Mouse (Mus musculus): Measurements from ENCODE around the gene Eps15l1. TPM values are rescaled to one million over a fixed set of nuclear protein-coding genes. Genes with fewer than 3 reads are reported as not detected.

Gene Eps15l1
- total and polyA plus RNA-seq, 3 experiments: 19.1 to 40.8 TPM; not detected in 1

DNA sequence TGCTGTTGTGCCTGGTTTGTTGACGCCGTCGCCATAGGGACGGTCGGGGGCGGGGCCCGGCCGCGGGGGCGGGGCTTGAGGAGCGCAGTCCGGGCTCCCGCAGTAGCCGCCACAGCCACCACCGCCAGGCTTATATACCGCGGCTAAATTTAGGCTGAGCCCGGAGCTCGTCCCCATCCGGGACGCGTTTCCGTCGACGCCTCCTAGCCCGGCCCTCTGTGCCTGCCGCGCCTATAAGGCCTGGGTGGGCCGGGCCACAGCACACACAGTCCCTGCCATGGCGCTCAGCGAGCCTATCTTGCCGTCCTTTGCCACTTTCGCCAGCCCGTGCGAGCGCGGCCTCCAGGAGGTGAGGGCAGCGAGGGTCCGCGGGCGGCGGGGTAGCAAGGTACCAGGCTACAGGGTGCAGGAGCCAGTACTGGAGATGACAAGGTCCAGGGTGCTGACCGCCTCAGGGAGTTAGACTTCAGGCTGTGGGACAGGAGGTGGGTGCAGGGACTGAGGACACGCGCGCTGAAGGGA is 102.4 kb downstream of the Eps15l1 start, which contains the start of gene Klf2:
Gene Klf2 (plus strand): TSS at position 233 of the 522 bp plus-strand sequence.
- H3K79me2 ChIP-seq (ENCODE audit: control insufficient read depth, insufficient read depth, low read length, poor library complexity): no peaks in the 10 kb centered on the region
- no peak within 1 kb of the TSS for H3K27ac ChIP-seq (ENCODE audit: control insufficient read depth, low read depth, low read length)
- DNase-seq (ENCODE audit: low read depth, low spot score): no peak
- no peak for TF ChIP-seq EP300 (IDR thresholded peaks at IDR 0.05; ENCODE audit: low read depth in 1 of 2, low read length in 2 of 2)
- no peak for TF ChIP-seq MEF2A (IDR thresholded peaks at IDR 0.05; ENCODE audit: extremely low read depth, insufficient replicate concordance, low read depth, low read length, poor library complexity, severe bottlenecking)
- no peak for TF ChIP-seq POLR2AphosphoS2 (IDR thresholded peaks at IDR 0.05; ENCODE audit: low read length)
- no peak for TF ChIP-seq CHD2 (IDR thresholded peaks at IDR 0.05; ENCODE audit: low read length)
- TF ChIP-seq E2F4 (IDR thresholded peaks at IDR 0.05; ENCODE audit: borderline replicate concordance, low read depth, low read length): no peak
- TF ChIP-seq TAL1 (IDR thresholded peaks at IDR 0.05; ENCODE audit: low read length): no peak
- TF ChIP-seq KAT2A (conservative IDR thresholded peaks at IDR 0.05; ENCODE audit: low read depth, low read length): no peak
- TF ChIP-seq ZKSCAN1 (IDR thresholded peaks at IDR 0.05; ENCODE audit: low read depth, low read length): no peak
- no peak for TF ChIP-seq ZNF384 (IDR thresholded peaks at IDR 0.05; ENCODE audit: low read depth, low read length)
- TF ChIP-seq POLR2AphosphoS5 (IDR thresholded peaks at IDR 0.05; ENCODE audit: borderline replicate concordance, low read depth, low read length): no peak
- TF ChIP-seq SMC3 (IDR thresholded peaks at IDR 0.05; ENCODE audit: low read depth, low read length): no peak
- H3K36me3 ChIP-seq (ENCODE audit: control insufficient read depth in 1 of 2, insufficient read depth in 2 of 2, low read length in 2 of 2): no peaks in the 10 kb centered on the region
- H3K27me3 ChIP-seq (ENCODE audit: control insufficient read depth in 1 of 2, insufficient read depth in 2 of 2, low read length in 2 of 2): no peaks in the 10 kb centered on the region; a peak in 2 of 4 replicates
- H3K4me1 ChIP-seq (ENCODE audit: control insufficient read depth in 1 of 2, insufficient read depth in 2 of 2, low read length in 2 of 2): peaks cover 0 to 16% of the 10 kb centered on the region in 2 experiments; a peak in 2 of 4 replicates
- no peaks in the 10 kb centered on the region for H3K9me3 ChIP-seq (replicated peaks; ENCODE audit: insufficient read depth, low read length)
- H3K4me3 ChIP-seq (ENCODE audit: control insufficient read depth in 1 of 2, insufficient read depth in 1 of 2, low read depth in 2 of 2, low read length in 2 of 2): no peak within 1 kb of the TSS
- no peak within 1 kb of the TSS for H3K9ac ChIP-seq (ENCODE audit: control insufficient read depth, low read depth, low read length, poor library complexity, severe bottlenecking)

DNA sequence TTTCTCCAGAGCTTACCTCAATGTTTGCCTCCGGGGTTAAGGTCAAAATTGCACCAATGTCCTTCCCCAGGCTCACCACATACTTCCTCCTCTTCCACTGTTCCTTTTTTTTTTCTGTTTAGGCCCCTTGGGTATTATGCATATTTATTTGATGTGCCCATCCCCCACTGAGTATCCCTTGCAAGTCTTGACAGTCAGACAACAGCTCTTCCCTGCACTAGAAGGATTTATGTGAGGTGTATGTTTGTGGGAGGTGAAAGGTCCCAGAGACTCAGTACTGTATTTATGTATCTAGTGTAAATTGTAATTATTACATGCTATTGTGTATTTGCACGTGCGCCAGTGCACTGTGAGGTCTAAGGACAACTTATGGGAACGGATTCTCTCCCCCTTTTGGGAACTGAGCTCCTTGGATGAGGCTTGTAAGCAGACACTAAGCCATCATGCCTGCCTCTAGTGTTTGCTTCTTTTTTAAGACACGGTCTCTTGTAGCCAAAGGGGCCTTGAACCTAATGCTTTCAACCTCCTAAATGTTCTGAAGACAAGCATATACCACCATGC is 103.4 kb downstream of the Eps15l1 start:
- peaks cover 0 to 2% of the 10 kb centered on the region in 2 experiments; a peak in 2 of 4 replicates for H3K27me3 ChIP-seq (ENCODE audit: control insufficient read depth in 1 of 2, insufficient read depth in 2 of 2, low read length in 2 of 2)
- H3K36me3 ChIP-seq (ENCODE audit: control insufficient read depth in 1 of 2, insufficient read depth in 2 of 2, low read length in 2 of 2): no peaks in the 10 kb centered on the region
- H3K4me1 ChIP-seq (ENCODE audit: control insufficient read depth in 1 of 2, insufficient read depth in 2 of 2, low read length in 2 of 2): peaks cover 0 to 12% of the 10 kb centered on the region in 2 experiments; a peak in 2 of 4 replicates
- TF ChIP-seq UBTF (IDR thresholded peaks at IDR 0.05; ENCODE audit: borderline replicate concordance, insufficient read depth, low read depth, low read length) (no peak), ZMIZ1 (IDR thresholded peaks at IDR 0.05; ENCODE audit: low read depth, low read length) (no peak), TAL1 (IDR thresholded peaks at IDR 0.05; ENCODE audit: low read length) (no peak), RAD21 (IDR thresholded peaks at IDR 0.05; ENCODE audit: low read depth, low read length) (no peak), BHLHE40 (IDR thresholded peaks at IDR 0.05; ENCODE audit: borderline replicate concordance, low read depth, low read length) (no peak), MXI1 (IDR thresholded peaks at IDR 0.05; ENCODE audit: low read depth, low read length) (no peak), POLR2A (IDR thresholded peaks at IDR 0.05; ENCODE audit: control insufficient read depth in 1 of 2, insufficient read depth in 1 of 2, low read depth in 1 of 2, low read length in 2 of 2, poor library complexity in 1 of 2) (no peak), MEF2A (IDR thresholded peaks at IDR 0.05; ENCODE audit: extremely low read depth, insufficient replicate concordance, low read depth, low read length, poor library complexity, severe bottlenecking) (no peak), MYB (IDR thresholded peaks at IDR 0.05; ENCODE audit: low read depth, low read length) (no peak), HCFC1 (IDR thresholded peaks at IDR 0.05; ENCODE audit: low read depth, low read length) (no peak), POLR2AphosphoS5 (IDR thresholded peaks at IDR 0.05; ENCODE audit: borderline replicate concordance, low read depth, low read length) (no peak), EP300 (IDR thresholded peaks at IDR 0.05; ENCODE audit: low read depth in 1 of 2, low read length in 2 of 2) (no peak), NRF1 (IDR thresholded peaks at IDR 0.05; ENCODE audit: insufficient read depth, low read depth, low read length, poor library complexity, severe bottlenecking) (no peak), E2F4 (IDR thresholded peaks at IDR 0.05; ENCODE audit: borderline replicate concordance, low read depth, low read length) (no peak), ETS1 (IDR thresholded peaks at IDR 0.05; ENCODE audit: low read depth, low read length) (no peak)
- H3K27ac ChIP-seq (ENCODE audit: control insufficient read depth, low read depth, low read length): no peak overlapping the region
- no peak for DNase-seq (ENCODE audit: low read depth, low spot score)
- no peak overlapping the region for H3K4me3 ChIP-seq (ENCODE audit: control insufficient read depth in 1 of 2, insufficient read depth in 1 of 2, low read depth in 2 of 2, low read length in 2 of 2)
- H3K9me3 ChIP-seq (replicated peaks; ENCODE audit: insufficient read depth, low read length): no peaks in the 10 kb centered on the region
- H3K9ac ChIP-seq (ENCODE audit: control insufficient read depth, low read depth, low read length, poor library complexity, severe bottlenecking): no peak overlapping the region
- H3K79me2 ChIP-seq (ENCODE audit: control insufficient read depth, insufficient read depth, low read length, poor library complexity): no peaks in the 10 kb centered on the region
